Mouse (Mus musculus): ENCODE measurements around the gene Tnip1. TPM values are rescaled to one million over a fixed set of nuclear protein-coding genes. Genes with fewer than 3 reads are reported as not detected.
"Not testable (repeated sequence)": the region's sequence is repeated elsewhere in the genome, so short reads cannot be mapped to it uniquely, and the experiment has no call there.

Gene Tnip1
- total and polyA plus RNA-seq, 3 experiments, result 8.1 to 19.7 TPM; not detected in 1

- peak; percentile 83 for TF ChIP-seq GATA1 (IDR thresholded peaks at IDR 0.05; ENCODE audit: low read depth, low read length)
- TF ChIP-seq MAFK (IDR thresholded peaks at IDR 0.05; ENCODE audit: borderline replicate concordance, low read depth, low read length), result no peak
- TF ChIP-seq POLR2AphosphoS2 (IDR thresholded peaks at IDR 0.05; ENCODE audit: low read length), result no peak; the same call in 1 of the 2 replicates
- no peak for TF ChIP-seq RAD21 (IDR thresholded peaks at IDR 0.05; ENCODE audit: low read depth, low read length)
- TF ChIP-seq TCF12 (IDR thresholded peaks at IDR 0.05; ENCODE audit: low read depth, low read length), result peak; percentile 66
- TF ChIP-seq TAL1 (IDR thresholded peaks at IDR 0.05; ENCODE audit: low read length), result no peak
- TF ChIP-seq ELF1 (IDR thresholded peaks at IDR 0.05; ENCODE audit: low read depth, low read length), result peak; percentile 93
- no peak for TF ChIP-seq POLR2AphosphoS5 (IDR thresholded peaks at IDR 0.05; ENCODE audit: borderline replicate concordance, low read depth, low read length)
- TF ChIP-seq ZKSCAN1 (IDR thresholded peaks at IDR 0.05; ENCODE audit: low read depth, low read length), result no peak
- TF ChIP-seq MAX (IDR thresholded peaks at IDR 0.05; ENCODE audit: low read length), result peak; percentile 98
- peak; percentile 97 for TF ChIP-seq MXI1 (IDR thresholded peaks at IDR 0.05; ENCODE audit: low read depth, low read length)
- TF ChIP-seq MEF2A (IDR thresholded peaks at IDR 0.05; ENCODE audit: extremely low read depth, insufficient replicate concordance, low read depth, low read length, poor library complexity, severe bottlenecking), result no peak
- TF ChIP-seq RCOR1 (IDR thresholded peaks at IDR 0.05; ENCODE audit: low read depth, low read length), result 0 out of 2 replicates have a peak, but pooled peaks have one; percentile 21
- no peak for TF ChIP-seq UBTF (IDR thresholded peaks at IDR 0.05; ENCODE audit: borderline replicate concordance, insufficient read depth, low read depth, low read length)
- TF ChIP-seq NRF1 (IDR thresholded peaks at IDR 0.05; ENCODE audit: insufficient read depth, low read depth, low read length, poor library complexity, severe bottlenecking), result no peak
- TF ChIP-seq POLR2A (IDR thresholded peaks at IDR 0.05; ENCODE audit: control insufficient read depth in 1 of 2, insufficient read depth in 1 of 2, low read depth in 1 of 2, low read length in 2 of 2, poor library complexity in 1 of 2), result peak; percentile 45 to 74; a peak in 2 of 4 replicates
- TF ChIP-seq KAT2A (conservative IDR thresholded peaks at IDR 0.05; ENCODE audit: low read depth, low read length), result no peak
Measured at GRCm38 (mm10) chr11:54958571-54959073, 4.1 kb downstream of the Tnip1 start (continued).

GRCm38 (mm10) chr11:54957708-54958107 is 5.0 kb downstream of the Tnip1 start:
- not testable (repeated sequence) for H3K4me3 ChIP-seq (ENCODE audit: control insufficient read depth in 1 of 2, insufficient read depth in 1 of 2, low read depth in 2 of 2, low read length in 2 of 2); H3K9me3 ChIP-seq (replicated peaks; ENCODE audit: insufficient read depth, low read length); H3K79me2 ChIP-seq (ENCODE audit: control insufficient read depth, insufficient read depth, low read length, poor library complexity); H3K27me3 ChIP-seq (ENCODE audit: control insufficient read depth in 1 of 2, insufficient read depth in 2 of 2, low read length in 2 of 2); H3K9ac ChIP-seq (ENCODE audit: control insufficient read depth, low read depth, low read length, poor library complexity, severe bottlenecking)
- Histone ChIP-seq H3K4me1 (ENCODE audit: control insufficient read depth in 1 of 2, insufficient read depth in 2 of 2, low read length in 2 of 2) (peaks cover 19 to 57% of the 10 kb centered on the region in 2 experiments), H3K27ac (ENCODE audit: control insufficient read depth, low read depth, low read length) (peak overlapping the region; percentile 84), H3K36me3 (ENCODE audit: control insufficient read depth in 1 of 2, insufficient read depth in 2 of 2, low read length in 2 of 2) (peaks cover 0 to 36% of the 10 kb centered on the region in 2 experiments; a peak in 2 of 4 replicates)
- 0 out of 2 replicates have a peak, but pooled peaks have one; percentile 19 for TF ChIP-seq CHD1 (IDR thresholded peaks at IDR 0.05; ENCODE audit: low read depth, low read length)
- DNase-seq (ENCODE audit: low read depth, low spot score), result peak; percentile 39
